Mouse (Mus musculus) kidney, postnatal 10 days (tissue): ENCODE data around the gene Ywhae.
"Not testable (repeated sequence)": the region's sequence is repeated elsewhere in the genome, so short reads cannot be mapped to it uniquely, and the experiment has no call there.

Source experiments
- DNase-seq: peaks from one replicate; pipeline ENCODE4 v3.0.0; 2021; ENCODE audit warnings: mixed read lengths

Ywhae gene

GRCm38 (mm10) chr11:75732434-75733226 is at the start of gene Ywhae:
TSS of gene Ywhae (plus strand) at chr11:75732869.
- peak; percentile 95 for DNase-seq

GRCm38 (mm10) chr11:75684462-75684861 is 48.2 kb upstream of the Ywhae start:
- DNase-seq: no peak

GRCm38 (mm10) chr11:75684956-75685355 is 47.7 kb upstream of the Ywhae start:
- no peak for DNase-seq

GRCm38 (mm10) chr11:75687343-75687993 is 45.2 kb upstream of the Ywhae start:
- peak; percentile 51 for DNase-seq

- DNase-seq: no peak
Observed at GRCm38 (mm10) chr11:75688132-75688531, 44.5 kb upstream of the Ywhae start.

GRCm38 (mm10) chr11:75689977-75690376 is 42.7 kb upstream of the Ywhae start:
- DNase-seq: no peak

- no peak for DNase-seq
Observed at GRCm38 (mm10) chr11:75691047-75691446, 41.6 kb upstream of the Ywhae start.

GRCm38 (mm10) chr11:75693570-75693969 is 39.1 kb upstream of the Ywhae start:
- DNase-seq: no peak

GRCm38 (mm10) chr11:75697464-75697863 is 35.2 kb upstream of the Ywhae start:
- not testable (repeated sequence) for DNase-seq

- no peak for DNase-seq
Observed at GRCm38 (mm10) chr11:75700557-75700956, 32.1 kb upstream of the Ywhae start.

- DNase-seq: no peak
Observed at GRCm38 (mm10) chr11:75702761-75703160, 29.9 kb upstream of the Ywhae start.

GRCm38 (mm10) chr11:75703748-75704147 is 28.9 kb upstream of the Ywhae start:
- no peak for DNase-seq

- peak; percentile 33 for DNase-seq
Observed at GRCm38 (mm10) chr11:75713949-75714348, 18.7 kb upstream of the Ywhae start.

GRCm38 (mm10) chr11:75715556-75715955 is 17.1 kb upstream of the Ywhae start:
- DNase-seq: no peak

GRCm38 (mm10) chr11:75716661-75717325 is 15.9 kb upstream of the Ywhae start:
- DNase-seq: no peak

- DNase-seq: no peak
Observed at GRCm38 (mm10) chr11:75722339-75722738, 10.3 kb upstream of the Ywhae start.

GRCm38 (mm10) chr11:75727168-75727567 is 5.5 kb upstream of the Ywhae start:
- DNase-seq: no peak

GRCm38 (mm10) chr11:75727659-75728058 is 5.0 kb upstream of the Ywhae start:
- not testable (repeated sequence) for DNase-seq

GRCm38 (mm10) chr11:75733227-75733940 is 715 bp downstream of the Ywhae start:
- peak; percentile 85 for DNase-seq

- DNase-seq: no peak
Observed at GRCm38 (mm10) chr11:75735462-75736252, 3.0 kb downstream of the Ywhae start.

- DNase-seq: no peak
Observed at GRCm38 (mm10) chr11:75736978-75737377, 4.3 kb downstream of the Ywhae start.

- no peak for DNase-seq
Observed at GRCm38 (mm10) chr11:75737806-75738476, 5.3 kb downstream of the Ywhae start.
